Mouse (Mus musculus) heart, embryonic 16.5 days (tissue): ENCODE results near the gene Lrba. TPM values are rescaled to one million over a fixed set of nuclear protein-coding genes. Genes with fewer than 3 reads are reported as not detected.

Source experiments
- ATAC-seq: fragments of 200-750 bp; cut with Nextera tagmentation; replicated peaks from 2 replicates; pipeline ENCODE4 v1.8.0; 2017; ENCODE audit warnings: moderate number of reproducible peaks; ENCODE audit not compliant: insufficient read depth, low FRiP score; ENCODE audit errors: extremely low read depth
- H3K27ac ChIP-seq: fragments of 300-500 bp; sonication (generic); 2 replicates; pipeline ENCODE4 v1.5.1; 2014; ENCODE audit warnings: mild to moderate bottlenecking, low read length, control low read depth, moderate library complexity
- H3K27me3 ChIP-seq: fragments of 300-500 bp; sonication (generic); 2 replicates; pipeline ENCODE4 v1.6.1; 2014; ENCODE audit warnings: low read length, mixed read lengths; ENCODE audit not compliant: control insufficient read depth, insufficient read depth
- H3K36me3 ChIP-seq: fragments of 300-500 bp; sonication (generic); 2 replicates; pipeline ENCODE4 v1.6.1; 2014; ENCODE audit not compliant: control insufficient read depth, insufficient read depth
- H3K4me1 ChIP-seq: fragments of 300-500 bp; sonication (generic); 2 replicates; pipeline ENCODE4 v1.6.1; 2014; ENCODE audit warnings: low read length, mixed read lengths; ENCODE audit not compliant: control insufficient read depth, insufficient read depth
- H3K4me2 ChIP-seq: fragments of 300-500 bp; sonication (generic); 2 replicates; pipeline ENCODE4 v1.6.1; 2014; ENCODE audit warnings: low read depth, mild to moderate bottlenecking, control low read depth, low read length
- H3K4me3 ChIP-seq: fragments of 300-500 bp; sonication (generic); 2 replicates; pipeline ENCODE4 v1.5.1; 2014; ENCODE audit warnings: mild to moderate bottlenecking, control low read depth, low read length
- H3K9ac ChIP-seq: fragments of 300-500 bp; sonication (generic); 2 replicates; pipeline ENCODE4 v1.6.1; 2014; ENCODE audit warnings: low read length, control low read depth
- H3K9me3 ChIP-seq: fragments of 300-500 bp; sonication (generic); replicated peaks from 2 replicates; pipeline ENCODE4 v1.6.1; 2016; ENCODE audit warnings: low read length; ENCODE audit not compliant: control insufficient read depth
- WGBS: fragments of 180-500 bp; shearing (Covaris S2); extraction: QIAGEN DNeasy Blood & Tissue Kit; methylation state at CpG from one replicate; pipeline ENCODE4 v1.1.7; 2014; 5-methylcytosine and 5-hydroxymethylcytosine counted together
- polyA plus RNA-seq: library from polyadenylated mRNA; unstranded; fragments of >200 nt; fragmentation: Nextera tagmentation; extraction: Ambion mirVana; gene quantifications from 2 replicates; pipeline ENCODE4 v1.2.1, GENCODE M21; 2015

Lrba gene
- polyA plus RNA-seq, 1 experiment from 2014 or later = 1.7 TPM

- Histone ChIP-seq H3K27me3 (no peaks in the 10 kb centered on the region), H3K36me3 (no peaks in the 10 kb centered on the region), H3K4me2 (no peak overlapping the region), H3K4me1 (no peaks in the 10 kb centered on the region), H3K9me3 (no peaks in the 10 kb centered on the region), H3K27ac (no peak overlapping the region), H3K4me3 (no peak overlapping the region), H3K9ac (no peak overlapping the region)
- ATAC-seq = no peak
- WGBS = 78% methylated on average over 2 of the region's 2 CpGs
Measured at GRCm38 (mm10) chr3:86518506-86519109, 294.1 kb downstream of the Lrba start.

GRCm38 (mm10) chr3:86522880-86523505, 298.5 kb downstream of the Lrba start:
- Histone ChIP-seq H3K27ac (no peak overlapping the region), H3K9me3 (no peaks in the 10 kb centered on the region), H3K4me3 (no peak overlapping the region), H3K4me1 (no peaks in the 10 kb centered on the region), H3K36me3 (no peaks in the 10 kb centered on the region), H3K4me2 (no peak overlapping the region), H3K27me3 (no peaks in the 10 kb centered on the region), H3K9ac (no peak overlapping the region)
- 72% methylated on average over 3 of the region's 3 CpGs for WGBS
- ATAC-seq = no peak

- no peaks in the 10 kb centered on the region for H3K4me1 ChIP-seq
- H3K9ac ChIP-seq = no peak overlapping the region
- H3K36me3 ChIP-seq = no peaks in the 10 kb centered on the region
- no peak overlapping the region for H3K4me2 ChIP-seq
- H3K27ac ChIP-seq = no peak overlapping the region
- H3K4me3 ChIP-seq = no peak overlapping the region
- 59% methylated on average over 16 of the region's 16 CpGs for WGBS
- ATAC-seq = no peak
- no peaks in the 10 kb centered on the region for H3K9me3 ChIP-seq
- no peaks in the 10 kb centered on the region for H3K27me3 ChIP-seq
Measured at GRCm38 (mm10) chr3:86531531-86532269, 307.2 kb downstream of the Lrba start.

GRCm38 (mm10) chr3:86536751-86537150, 312.3 kb downstream of the Lrba start:
- Histone ChIP-seq H3K4me2 (no peak overlapping the region), H3K4me1 (no peaks in the 10 kb centered on the region), H3K9me3 (no peaks in the 10 kb centered on the region), H3K36me3 (no peaks in the 10 kb centered on the region), H3K27me3 (no peaks in the 10 kb centered on the region), H3K4me3 (no peak overlapping the region), H3K27ac (no peak overlapping the region), H3K9ac (no peak overlapping the region)
- ATAC-seq = no peak
- WGBS = 82% methylated on average over 1 of the region's 1 CpGs

- no peak overlapping the region for H3K4me3 ChIP-seq
- H3K9me3 ChIP-seq = no peaks in the 10 kb centered on the region
- no peaks in the 10 kb centered on the region for H3K36me3 ChIP-seq
- ATAC-seq = no peak
- no peaks in the 10 kb centered on the region for H3K4me1 ChIP-seq
- H3K4me2 ChIP-seq = no peak overlapping the region
- no peak overlapping the region for H3K27ac ChIP-seq
- no peaks in the 10 kb centered on the region for H3K27me3 ChIP-seq
- H3K9ac ChIP-seq = no peak overlapping the region
- WGBS = 37% methylated on average over 13 of the region's 13 CpGs
Measured at GRCm38 (mm10) chr3:86538645-86539554, 314.4 kb downstream of the Lrba start.

GRCm38 (mm10) chr3:86539555-86540168, 315.2 kb downstream of the Lrba start:
- no peak overlapping the region for H3K4me3 ChIP-seq
- H3K4me2 ChIP-seq = no peak overlapping the region
- H3K27me3 ChIP-seq = peaks cover under 1% of the 10 kb centered on the region; the same call in 1 of the 2 replicates
- 63% methylated on average over 11 of the region's 11 CpGs for WGBS
- no peaks in the 10 kb centered on the region for H3K36me3 ChIP-seq
- no peak for ATAC-seq
- no peaks in the 10 kb centered on the region for H3K9me3 ChIP-seq
- H3K27ac ChIP-seq = no peak overlapping the region
- H3K9ac ChIP-seq = no peak overlapping the region
- H3K4me1 ChIP-seq = no peaks in the 10 kb centered on the region

GRCm38 (mm10) chr3:86541074-86541614, 316.7 kb downstream of the Lrba start:
- Histone ChIP-seq H3K9me3 (no peaks in the 10 kb centered on the region), H3K9ac (no peak overlapping the region), H3K4me1 (no peaks in the 10 kb centered on the region), H3K36me3 (no peaks in the 10 kb centered on the region), H3K4me3 (no peak overlapping the region), H3K27ac (no peak overlapping the region), H3K27me3 (peaks cover 3% of the 10 kb centered on the region), H3K4me2 (no peak overlapping the region)
- 81% methylated on average over 4 of the region's 4 CpGs for WGBS
- ATAC-seq = no peak

- Histone ChIP-seq H3K36me3 (no peaks in the 10 kb centered on the region), H3K4me1 (peaks cover under 1% of the 10 kb centered on the region; the same call in 1 of the 2 replicates), H3K4me3 (no peak overlapping the region), H3K9me3 (no peaks in the 10 kb centered on the region), H3K4me2 (no peak overlapping the region), H3K27me3 (peaks cover 5% of the 10 kb centered on the region), H3K27ac (no peak overlapping the region), H3K9ac (no peak overlapping the region)
- 85% methylated on average over 1 of the region's 1 CpGs for WGBS
- ATAC-seq = no peak
Measured at GRCm38 (mm10) chr3:86541863-86542397, 317.4 kb downstream of the Lrba start.
